Mouse (Mus musculus) heart, adult 8-10 months (tissue): ENCODE results near the gene Zcchc12. TPM values are rescaled to one million over a fixed set of nuclear protein-coding genes. Genes with fewer than 3 reads are reported as not detected.

Experiments
- DNase-seq: peaks from one replicate; pipeline ENCODE4 v3.0.0; 2022; ENCODE audit warnings: low spot score
- total RNA-seq, 4 experiments: library from RNA; stranded (reverse); gene quantifications; 2 replicates each; pipeline ENCODE4 v1.2.4; 2022

Gene Zcchc12
- total RNA-seq = under 1 TPM in 2 of 4 experiments, not detected in 2; 0.11 to 0.19 TPM

GRCm38 (mm10) chrX:36195736-36196525 lies at the start of gene Zcchc12:
Gene Zcchc12 (plus strand): TSS chrX:36195904.
- no peak for DNase-seq

- DNase-seq = peak; percentile 43
These were observed 49.0 kb upstream of the Zcchc12 start for GRCm38 (mm10) chrX:36146746-36147145.

GRCm38 (mm10) chrX:36150100-36150499 lies 45.6 kb upstream of the Zcchc12 start:
- DNase-seq = no peak

GRCm38 (mm10) chrX:36156677-36157076 lies 39.0 kb upstream of the Zcchc12 start:
- DNase-seq = no peak

GRCm38 (mm10) chrX:36161567-36161966 lies 34.1 kb upstream of the Zcchc12 start:
- no peak for DNase-seq

GRCm38 (mm10) chrX:36183625-36184024 lies 12.1 kb upstream of the Zcchc12 start:
- peak; percentile 21 for DNase-seq

GRCm38 (mm10) chrX:36186036-36186435 lies 9.7 kb upstream of the Zcchc12 start:
- DNase-seq = no peak

- DNase-seq = no peak
These were observed 9.3 kb upstream of the Zcchc12 start for GRCm38 (mm10) chrX:36186443-36186842.

GRCm38 (mm10) chrX:36193951-36194350 lies 1.8 kb upstream of the Zcchc12 start:
- DNase-seq = no peak

GRCm38 (mm10) chrX:36209554-36209953 lies 13.8 kb downstream of the Zcchc12 start:
- no peak for DNase-seq

GRCm38 (mm10) chrX:36211216-36211615 lies 15.5 kb downstream of the Zcchc12 start:
- no peak for DNase-seq

GRCm38 (mm10) chrX:36221366-36221765 lies 25.7 kb downstream of the Zcchc12 start:
- no peak for DNase-seq

GRCm38 (mm10) chrX:36225777-36226176 lies 30.1 kb downstream of the Zcchc12 start:
- peak; percentile 56 for DNase-seq

- peak; percentile 19 for DNase-seq
These were observed 30.9 kb downstream of the Zcchc12 start for GRCm38 (mm10) chrX:36226577-36226976.

- DNase-seq = peak; percentile 1
These were observed 33.2 kb downstream of the Zcchc12 start for GRCm38 (mm10) chrX:36228861-36229260.

GRCm38 (mm10) chrX:36229273-36229672 lies 33.6 kb downstream of the Zcchc12 start:
- peak; percentile 5 for DNase-seq

GRCm38 (mm10) chrX:36235652-36236051 lies 39.9 kb downstream of the Zcchc12 start:
- DNase-seq = no peak

Other genes starting within 250 kb of the Zcchc12 start
- gene Il13ra1, start 83.8 kb upstream of the Zcchc12 start, total RNA-seq = 10 to 100 TPM; 23.2 to 32.6 (median 30.3) TPM
- gene Lonrf3, start 132.4 kb downstream of the Zcchc12 start, total RNA-seq = 1 to 10 TPM in 2 of 4 experiments, under 1 TPM in 2; 0.66 to 1.5 (median 1.0) TPM
- gene Gm6268, start 205.4 kb downstream of the Zcchc12 start, total RNA-seq = not detected